Mouse (Mus musculus) lung, postnatal 36 days (tissue): ENCODE data around the gene Tmem161a.

Experiments used
- DNase-seq: peaks from one replicate; pipeline ENCODE4 v3.0.0; 2022; ENCODE audit warnings: mixed read lengths

The Tmem161a gene

GRCm38 (mm10) chr8:70172043-70172681 is at the start of gene Tmem161a:
TSS of gene Tmem161a (plus strand) at chr8:70172356.
- DNase-seq: peak; percentile 98

GRCm38 (mm10) chr8:70122863-70123262 is 49.3 kb upstream of the Tmem161a start:
- peak; percentile 17 for DNase-seq

DNA sequence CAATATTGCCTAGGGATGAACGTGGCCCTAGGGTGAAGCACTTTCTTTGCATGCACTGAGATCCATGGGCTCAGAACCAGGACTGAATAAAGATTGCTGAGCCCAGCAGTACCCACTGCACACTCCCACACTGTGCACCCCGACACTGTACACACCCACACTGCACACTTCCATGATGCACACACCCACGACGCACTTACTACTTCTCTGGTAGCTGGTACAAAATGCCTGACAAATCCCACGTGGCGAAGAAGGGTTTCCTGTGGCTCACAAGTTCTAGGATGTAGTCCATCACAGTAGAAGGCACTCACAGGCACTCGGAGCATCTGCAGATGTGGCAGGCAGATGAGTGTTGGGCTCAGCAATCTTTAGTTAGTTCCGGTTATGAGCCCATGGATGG is 47.2 kb upstream of the Tmem161a start:
- DNase-seq: no peak

DNA sequence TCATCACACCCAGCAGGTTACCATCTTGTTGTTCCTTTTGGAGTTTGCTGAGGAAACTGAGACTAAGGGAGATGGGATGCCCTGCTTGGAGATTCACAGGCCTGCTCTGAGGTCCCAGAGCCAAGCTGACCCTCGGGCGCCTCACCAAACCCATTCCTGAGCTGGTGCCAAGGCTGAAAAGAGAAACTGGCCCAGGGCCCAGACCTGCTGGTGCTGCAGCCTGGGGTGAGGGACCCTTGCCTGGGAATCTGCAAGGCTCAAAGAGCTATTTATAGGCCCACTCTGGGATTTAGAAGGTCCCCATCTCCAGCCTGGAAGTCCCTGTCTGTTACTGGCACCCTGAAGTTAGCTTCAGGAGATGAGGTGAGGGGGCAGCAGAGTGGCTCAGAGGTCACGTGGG is 43.7 kb upstream of the Tmem161a start:
- DNase-seq: peak; percentile 21

DNA sequence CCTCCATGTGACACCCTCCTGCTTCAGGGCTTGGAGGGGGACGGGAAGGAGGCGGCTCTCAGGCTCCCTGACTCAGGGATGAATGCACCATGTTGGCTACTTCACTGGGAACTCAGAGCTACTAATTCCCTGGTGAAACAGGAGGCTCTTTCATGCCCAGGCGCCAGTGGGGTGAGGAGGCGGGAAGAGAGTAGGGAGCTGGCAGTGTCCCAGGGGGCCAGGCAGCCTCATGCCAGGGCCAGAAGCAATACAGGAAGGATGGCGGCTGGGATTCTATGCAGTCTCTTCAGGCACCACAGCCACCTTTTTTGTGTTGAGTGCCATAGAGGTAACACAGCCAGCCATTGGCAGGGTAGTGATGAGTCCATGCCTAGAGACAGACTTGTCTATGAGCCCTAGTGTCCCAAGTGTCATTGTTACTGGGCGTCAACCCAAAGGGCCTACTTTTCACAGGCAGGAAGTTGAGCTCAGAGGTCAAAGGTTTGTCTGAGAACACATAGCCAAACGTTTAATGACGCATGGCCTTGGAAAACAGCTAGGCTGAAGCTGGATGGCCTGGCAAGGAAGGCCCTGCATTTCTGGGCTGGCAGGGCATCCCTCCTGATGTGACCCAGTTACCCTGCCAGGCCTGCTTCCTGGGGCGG is 42.7 kb upstream of the Tmem161a start:
- peak; percentile 50 for DNase-seq

- no peak for DNase-seq
These were observed 42.1 kb upstream of the Tmem161a start for GRCm38 (mm10) chr8:70130066-70130465.

DNA sequence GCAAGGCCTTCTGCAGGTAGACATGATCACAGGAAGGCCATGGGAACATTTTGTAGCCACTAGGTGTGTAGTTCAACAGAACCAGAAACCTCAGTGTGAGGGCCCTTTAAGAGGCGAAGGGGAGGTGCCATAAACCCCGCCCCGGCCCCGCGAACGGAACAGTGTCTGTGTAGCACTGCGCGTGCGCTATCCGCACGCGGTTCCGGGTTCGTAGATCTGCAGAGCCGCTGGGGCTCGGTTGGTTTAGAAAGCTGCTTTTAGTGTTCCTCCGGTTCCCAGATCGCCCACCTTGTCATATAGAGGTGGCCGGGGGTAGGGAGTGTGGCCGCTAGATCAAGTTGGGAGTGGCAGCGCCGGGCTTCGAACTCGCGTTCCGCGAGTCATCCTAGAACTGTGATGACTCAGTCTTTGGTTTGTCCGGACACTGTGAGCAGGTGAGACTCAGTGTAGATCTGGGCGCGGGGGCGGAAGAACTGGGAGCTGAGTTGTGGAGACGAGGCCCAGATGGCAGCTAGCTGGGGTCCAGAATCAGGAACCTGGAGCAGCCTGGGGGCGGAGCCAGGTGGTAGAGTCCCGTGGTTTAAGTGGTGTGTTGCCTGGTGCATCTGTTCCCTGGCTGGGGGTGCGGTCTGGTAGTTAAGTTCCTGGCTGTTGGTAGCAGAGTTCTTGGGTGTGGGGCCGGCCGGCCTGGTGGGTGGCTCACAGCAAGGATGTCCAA is 40.8 kb upstream of the Tmem161a start, which contains the start of gene Nr2c2ap:
Gene Nr2c2ap (plus strand): TSS at position 168 of the 718 bp plus-strand sequence.
- peak; percentile 94 for DNase-seq

DNA sequence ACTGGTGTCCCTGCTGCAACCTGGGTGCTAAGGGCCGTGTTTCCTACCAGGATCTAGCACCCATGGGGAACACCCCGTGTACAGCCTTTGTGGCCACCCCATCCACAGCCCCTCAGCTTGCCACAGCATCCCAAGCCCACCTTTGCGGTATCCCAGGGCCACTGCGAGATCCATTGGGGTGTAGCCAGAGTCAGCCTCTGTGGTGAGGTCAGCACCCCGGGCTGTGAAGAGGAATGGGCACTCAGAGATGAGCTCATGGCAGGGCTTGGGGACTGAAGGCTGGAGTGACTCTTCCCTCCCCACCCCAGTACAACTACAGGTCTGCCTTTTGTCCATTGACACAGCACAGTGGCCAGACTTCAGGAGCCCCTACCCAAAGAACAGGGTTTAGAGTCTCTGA is 38.1 kb upstream of the Tmem161a start:
- DNase-seq: no peak

DNA sequence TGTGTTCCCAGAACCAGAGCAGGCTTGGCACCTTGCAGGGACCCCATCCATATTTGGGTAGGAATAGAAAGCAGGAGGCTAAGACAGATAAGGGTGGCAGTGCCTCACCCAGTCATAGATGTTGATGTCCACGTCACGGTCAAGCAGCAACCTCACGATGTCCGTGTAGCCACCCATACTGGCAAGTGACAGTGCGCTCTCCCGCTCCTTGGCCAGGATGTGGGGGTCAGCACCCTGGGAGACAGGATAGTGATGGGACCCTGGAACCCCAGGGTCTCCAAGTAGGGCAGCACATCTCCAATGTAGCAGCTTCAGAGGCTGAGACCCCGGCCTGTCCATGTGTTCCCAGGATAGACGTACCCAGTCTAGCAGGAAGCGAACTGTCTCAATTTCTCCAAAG is 37.2 kb upstream of the Tmem161a start:
- no peak for DNase-seq

- DNase-seq: no peak
These were observed 35.6 kb upstream of the Tmem161a start for GRCm38 (mm10) chr8:70136591-70136990.

DNA sequence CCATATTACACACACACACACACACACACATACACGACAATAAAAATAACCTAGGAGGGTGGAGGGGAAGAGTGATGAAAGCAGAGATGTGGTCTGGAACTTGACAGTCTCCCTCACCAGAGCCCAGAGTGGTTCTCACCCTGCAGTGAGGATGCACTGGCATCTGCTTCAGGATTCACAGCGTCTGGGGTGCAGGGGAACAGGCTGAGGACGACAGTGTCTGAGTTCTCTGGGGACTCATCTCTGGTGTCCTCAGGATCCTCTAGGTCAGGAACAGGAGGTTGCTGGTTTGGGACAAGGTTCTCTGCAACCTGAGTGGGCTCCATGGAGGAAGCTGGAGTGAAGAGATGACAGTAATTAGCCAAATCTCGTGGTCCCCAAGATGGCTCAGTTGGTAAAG is 34.3 kb upstream of the Tmem161a start:
- no peak for DNase-seq

- peak; percentile 100 for DNase-seq
These were observed 32.9 kb upstream of the Tmem161a start, which contains the start of the genes Rfxank, Borcs8 and Mef2b for GRCm38 (mm10) chr8:70139026-70139857. TSS of gene Rfxank (minus strand) at chr8:70139154. TSS of gene Borcs8 (plus strand) at chr8:70139499. TSS of gene Mef2b (plus strand) at chr8:70139711.

GRCm38 (mm10) chr8:70139981-70140380 is 32.2 kb upstream of the Tmem161a start:
- DNase-seq: peak; percentile 21

GRCm38 (mm10) chr8:70147678-70148607 is 24.2 kb upstream of the Tmem161a start:
- no peak for DNase-seq

DNA sequence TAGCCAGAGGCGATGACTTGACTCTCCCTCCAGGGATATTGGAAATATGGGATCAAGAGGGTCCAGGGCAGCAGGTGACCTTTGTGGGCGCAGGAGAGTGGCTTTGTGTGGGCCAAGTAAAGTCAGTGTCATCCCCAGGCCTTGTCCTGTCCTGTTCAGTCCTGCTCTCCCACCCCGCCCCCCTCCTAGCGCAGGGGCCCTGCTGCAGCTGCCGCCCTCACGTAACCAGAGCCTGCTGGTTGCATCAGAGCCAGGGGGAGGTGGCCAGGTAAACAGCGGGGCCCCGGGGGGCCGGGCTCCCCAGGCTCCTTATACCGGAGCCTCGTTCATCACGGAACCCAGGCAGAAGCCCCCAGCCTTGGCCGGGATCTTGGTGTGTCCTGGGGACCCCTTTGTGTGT is 22.0 kb upstream of the Tmem161a start:
- DNase-seq: no peak

GRCm38 (mm10) chr8:70152537-70153257 is 19.5 kb upstream of the Tmem161a start:
- peak; percentile 83 for DNase-seq

- DNase-seq: no peak
These were observed 14.8 kb upstream of the Tmem161a start for GRCm38 (mm10) chr8:70157240-70157800.

GRCm38 (mm10) chr8:70158069-70158853 is 13.9 kb upstream of the Tmem161a start:
- peak; percentile 70 for DNase-seq

DNA sequence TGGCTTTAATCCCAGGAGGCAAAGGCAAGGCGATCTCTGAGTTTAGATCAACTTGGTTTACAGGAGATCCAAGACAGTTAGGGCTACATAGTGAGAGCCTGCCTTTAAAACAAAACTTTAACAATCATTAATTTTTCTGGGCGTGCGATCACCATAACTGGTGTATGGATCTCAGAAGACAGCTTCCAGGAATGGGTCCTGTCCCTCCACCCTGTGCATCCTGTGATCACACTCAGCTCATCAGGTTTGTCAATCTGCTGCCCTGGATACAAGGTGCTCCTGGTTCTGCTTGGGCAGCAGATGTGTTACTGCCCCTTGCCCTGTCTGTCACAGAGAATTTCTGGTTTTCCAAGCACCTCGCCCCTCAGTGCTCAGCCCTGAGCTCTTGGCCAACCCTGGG is 12.9 kb upstream of the Tmem161a start:
- no peak for DNase-seq

DNA sequence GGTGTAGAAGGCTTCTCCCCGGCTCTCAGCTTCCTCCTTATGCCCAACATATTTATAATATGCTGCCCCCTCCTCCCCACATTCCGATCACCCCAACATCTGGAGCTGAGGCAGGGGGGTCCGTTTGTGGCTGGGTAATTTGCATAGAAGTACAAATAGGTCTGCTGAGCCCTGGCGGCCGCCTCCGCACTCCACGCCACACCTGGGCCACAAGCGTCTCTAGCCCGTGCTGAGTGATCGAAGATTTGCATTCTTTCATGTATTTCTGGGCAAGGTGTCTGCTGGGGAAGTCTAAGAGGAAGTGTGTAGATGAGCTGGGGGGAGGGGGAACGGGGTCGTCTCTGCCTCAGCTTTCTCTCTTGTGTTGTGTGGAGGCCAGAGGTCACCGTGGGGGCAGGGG is 12.1 kb upstream of the Tmem161a start:
- DNase-seq: peak; percentile 26
